Mouse (Mus musculus): ENCODE measurements around the gene Mllt3. TPM values are rescaled to one million over a fixed set of nuclear protein-coding genes. Genes with fewer than 3 reads are reported as not detected.
A peak's percentile ranks its signal among the peaks of the same experiment; 100 is the strongest.

Mllt3 gene
- polyA plus RNA-seq, 1 experiment from 2014 or later = 89.3 TPM

DNA sequence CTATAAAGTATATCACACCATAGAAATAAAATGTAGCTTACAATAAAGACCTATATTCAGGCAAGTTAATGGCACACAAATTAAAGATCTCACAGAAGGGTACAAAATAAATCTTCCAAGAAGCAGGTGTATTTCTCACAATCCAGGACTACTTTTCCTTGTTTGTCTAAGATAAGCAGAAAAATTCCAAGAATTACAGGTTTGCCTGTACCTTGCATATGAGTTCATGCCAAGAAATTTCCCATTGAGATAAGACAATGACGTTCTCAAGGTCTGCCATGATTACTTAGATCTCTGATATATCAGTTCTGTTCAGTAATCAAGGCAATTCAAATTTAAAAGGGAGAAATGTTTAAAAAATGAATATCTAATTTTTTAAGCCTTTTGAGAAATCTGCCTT is 272.9 kb downstream of the Mllt3 start:
- no peak for ATAC-seq (ENCODE audit: insufficient number of reproducible peaks, insufficient read depth, low FRiP score, low TSS enrichment, low read depth)
- H3K4me3 ChIP-seq = no peak overlapping the region
- no peaks in the 10 kb centered on the region for H3K36me3 ChIP-seq
- no peaks in the 10 kb centered on the region for H3K9me3 ChIP-seq
- H3K27me3 ChIP-seq = no peaks in the 10 kb centered on the region
- H3K9ac ChIP-seq = no peak overlapping the region
- H3K27ac ChIP-seq = no peak overlapping the region
- 92% methylated on average over 1 of the region's 1 CpGs for WGBS
- H3K4me1 ChIP-seq = no peaks in the 10 kb centered on the region
- no peak overlapping the region for H3K4me2 ChIP-seq

DNA sequence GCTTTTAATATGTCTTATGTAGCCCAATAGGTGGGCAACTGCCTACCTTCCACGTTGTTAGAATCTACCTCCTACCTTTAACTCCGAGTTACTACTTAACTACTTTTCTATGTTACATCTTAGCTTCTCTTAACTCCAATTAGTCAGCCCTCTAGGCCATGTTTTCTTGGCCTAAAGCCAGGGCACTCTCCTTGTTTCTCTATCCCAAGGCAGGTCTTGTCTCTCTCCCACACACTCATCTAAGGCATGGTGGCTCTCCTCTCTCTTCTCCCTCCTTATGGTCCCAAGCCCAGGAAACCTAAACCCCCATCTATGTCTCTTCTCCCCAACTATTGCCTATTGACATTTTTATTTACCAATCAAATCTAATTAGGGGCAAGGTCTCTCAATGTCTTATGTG is 273.5 kb downstream of the Mllt3 start:
- Histone ChIP-seq H3K4me3 (no peak overlapping the region), H3K9ac (no peak overlapping the region), H3K27ac (no peak overlapping the region), H3K4me2 (no peak overlapping the region), H3K36me3 (no peaks in the 10 kb centered on the region), H3K4me1 (no peaks in the 10 kb centered on the region), H3K9me3 (no peaks in the 10 kb centered on the region), H3K27me3 (no peaks in the 10 kb centered on the region)
- ATAC-seq (ENCODE audit: insufficient number of reproducible peaks, insufficient read depth, low FRiP score, low TSS enrichment, low read depth) = no peak
- 74% methylated on average over 2 of the region's 2 CpGs for WGBS

- H3K4me2 ChIP-seq = no peak overlapping the region
- H3K27ac ChIP-seq = no peak overlapping the region
- no peaks in the 10 kb centered on the region for H3K4me1 ChIP-seq
- no peaks in the 10 kb centered on the region for H3K27me3 ChIP-seq
- WGBS = 85% methylated on average over 6 of the region's 6 CpGs
- H3K4me3 ChIP-seq = no peak overlapping the region
- no peak for ATAC-seq (ENCODE audit: insufficient number of reproducible peaks, insufficient read depth, low FRiP score, low TSS enrichment, low read depth)
- H3K36me3 ChIP-seq = no peaks in the 10 kb centered on the region
- peaks cover 3% of the 10 kb centered on the region; the same call in 1 of the 2 replicates for H3K9me3 ChIP-seq
- no peak overlapping the region for H3K9ac ChIP-seq
Measured at GRCm38 (mm10) chr4:87759110-87759509, 274.1 kb downstream of the Mllt3 start.

- Histone ChIP-seq H3K9ac (no peak overlapping the region), H3K4me1 (peaks cover 11% of the 10 kb centered on the region; the same call in 1 of the 2 replicates), H3K27ac (no peak overlapping the region), H3K9me3 (peaks cover 3% of the 10 kb centered on the region; the same call in 1 of the 2 replicates), H3K4me2 (no peak overlapping the region), H3K4me3 (no peak overlapping the region), H3K27me3 (no peaks in the 10 kb centered on the region), H3K36me3 (no peaks in the 10 kb centered on the region)
- ATAC-seq (ENCODE audit: insufficient number of reproducible peaks, insufficient read depth, low FRiP score, low TSS enrichment, low read depth) = no peak
- 91% methylated on average over 2 of the region's 2 CpGs for WGBS
Measured at GRCm38 (mm10) chr4:87751515-87751864, 281.7 kb downstream of the Mllt3 start.

DNA sequence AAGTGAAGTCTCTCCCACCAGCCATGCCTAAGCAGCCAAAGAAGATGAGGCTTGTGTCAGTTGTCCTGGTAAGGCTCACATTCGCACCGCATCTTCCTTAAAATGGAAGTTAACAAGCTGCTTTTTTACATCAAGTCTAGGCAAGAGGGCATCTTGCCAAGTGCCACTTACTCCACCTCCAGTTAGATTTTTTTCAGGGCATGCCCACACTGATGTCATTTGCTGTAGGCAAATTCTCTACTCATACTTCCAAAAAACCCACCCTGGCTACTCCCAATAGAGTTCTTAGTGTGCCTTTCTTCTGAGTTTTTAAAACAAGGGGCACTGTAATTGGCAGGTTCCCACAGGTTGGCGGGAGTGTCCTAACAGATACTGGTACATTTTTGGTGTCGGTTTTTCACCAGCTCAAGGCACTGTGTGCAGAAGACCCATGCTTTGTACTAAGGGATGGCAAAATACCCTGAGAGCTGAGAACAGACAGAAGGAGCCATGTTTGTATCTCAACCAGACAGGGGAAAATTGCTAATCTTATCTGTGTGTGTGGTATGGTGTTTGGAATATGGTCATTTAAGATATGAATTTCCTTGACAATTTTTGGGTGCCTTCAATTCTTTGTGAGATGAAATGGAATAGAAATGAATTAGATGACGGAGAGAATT is 282.2 kb downstream of the Mllt3 start:
- 77% methylated on average over 5 of the region's 5 CpGs for WGBS

DNA sequence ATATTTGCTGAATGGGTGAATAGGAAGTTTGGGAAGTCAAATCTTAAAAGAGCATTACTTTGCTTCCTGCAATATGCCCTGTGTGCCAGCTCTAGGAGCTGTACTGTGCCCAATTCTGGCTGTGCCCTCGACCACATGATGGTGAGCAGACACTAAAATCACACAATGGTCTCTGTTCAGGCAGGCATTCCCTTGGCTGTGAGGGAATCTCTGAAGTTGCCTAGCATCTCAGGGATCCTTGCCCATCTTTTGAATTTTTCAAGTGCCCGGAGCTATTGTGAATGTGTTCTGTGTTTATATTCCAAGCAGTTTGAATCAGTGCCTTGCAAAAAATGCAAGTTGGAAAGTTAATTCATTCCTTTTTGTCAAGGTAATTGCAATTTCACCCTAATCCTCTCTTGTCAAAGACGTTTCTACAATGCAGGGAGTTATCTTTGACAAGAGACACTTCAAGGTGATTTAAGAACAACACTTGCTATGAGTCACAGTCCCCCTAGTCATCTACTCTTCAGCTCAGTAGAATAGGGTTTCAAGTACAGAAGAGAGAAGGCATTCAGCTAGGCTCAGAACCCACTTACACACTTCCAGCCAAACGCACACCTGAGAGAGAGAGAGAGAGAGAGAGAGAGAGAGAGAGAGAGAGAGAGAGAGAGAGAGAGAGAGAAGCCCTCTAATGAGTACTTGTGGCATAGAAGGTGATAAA is 283.5 kb downstream of the Mllt3 start:
- 31% methylated on average over 4 of the region's 4 CpGs for WGBS
- H3K9me3 ChIP-seq = peaks cover 3% of the 10 kb centered on the region; the same call in 1 of the 2 replicates
- no peak for ATAC-seq (ENCODE audit: insufficient number of reproducible peaks, insufficient read depth, low FRiP score, low TSS enrichment, low read depth)
- no peak overlapping the region; the same call in 1 of the 2 replicates for H3K27ac ChIP-seq
- no peak overlapping the region for H3K9ac ChIP-seq
- no peaks in the 10 kb centered on the region for H3K27me3 ChIP-seq
- H3K4me1 ChIP-seq = peaks cover 15% of the 10 kb centered on the region; the same call in 1 of the 2 replicates
- no peak overlapping the region for H3K4me3 ChIP-seq
- H3K36me3 ChIP-seq = no peaks in the 10 kb centered on the region
- H3K4me2 ChIP-seq = no peak overlapping the region

More for the DNA sequence above, 282.2 kb downstream of the Mllt3 start:
- peaks cover 11% of the 10 kb centered on the region; the same call in 1 of the 2 replicates for H3K4me1 ChIP-seq
- H3K4me3 ChIP-seq = no peak overlapping the region
- H3K36me3 ChIP-seq = no peaks in the 10 kb centered on the region
- H3K27me3 ChIP-seq = no peaks in the 10 kb centered on the region
- no peak overlapping the region for H3K4me2 ChIP-seq
- no peak overlapping the region for H3K9ac ChIP-seq
- ATAC-seq (ENCODE audit: insufficient number of reproducible peaks, insufficient read depth, low FRiP score, low TSS enrichment, low read depth) = no peak
- peaks cover 3% of the 10 kb centered on the region; the same call in 1 of the 2 replicates for H3K9me3 ChIP-seq
- H3K27ac ChIP-seq = peak overlapping the region; percentile 51; the same call in 1 of the 2 replicates

DNA sequence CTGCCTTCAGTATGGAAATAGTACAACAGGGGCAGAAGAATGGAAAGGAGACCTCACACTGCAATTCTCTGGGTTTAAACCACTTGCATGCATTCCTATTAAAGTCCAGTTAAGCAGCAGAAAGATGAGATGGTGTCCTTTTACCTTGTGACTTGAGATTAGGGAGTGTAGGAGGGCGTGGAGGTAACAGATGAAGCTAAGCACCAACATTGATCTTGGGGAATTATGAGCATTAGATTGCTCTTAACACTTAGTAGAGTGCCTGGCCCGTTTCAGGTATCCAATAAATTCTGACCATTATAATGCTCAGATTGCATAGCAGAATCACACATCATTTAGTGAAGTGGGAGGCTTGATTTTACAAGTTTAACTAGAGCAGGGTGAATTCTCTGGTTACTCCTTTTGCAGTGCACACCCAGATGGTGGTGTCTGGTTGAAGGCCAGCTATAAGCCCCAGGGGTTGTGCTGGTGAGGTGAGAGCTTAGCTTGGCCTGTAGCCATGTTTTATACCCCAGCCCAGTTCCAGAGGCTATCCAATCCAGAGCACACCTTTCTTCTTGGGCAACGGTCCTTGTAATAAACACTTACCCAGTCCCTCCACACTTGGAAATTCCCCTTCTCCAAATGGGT is 288.0 kb downstream of the Mllt3 start:
- 0 out of 2 replicates have a peak, but pooled peaks cover 9% of the 10 kb centered on the region for H3K4me1 ChIP-seq
- no peak for ATAC-seq (ENCODE audit: insufficient number of reproducible peaks, insufficient read depth, low FRiP score, low TSS enrichment, low read depth)
- no peaks in the 10 kb centered on the region for H3K9me3 ChIP-seq
- no peaks in the 10 kb centered on the region for H3K27me3 ChIP-seq
- H3K4me2 ChIP-seq = no peak overlapping the region
- no peak overlapping the region for H3K4me3 ChIP-seq
- H3K9ac ChIP-seq = no peak overlapping the region
- H3K27ac ChIP-seq = no peak overlapping the region
- 74% methylated on average over 3 of the region's 3 CpGs for WGBS
- no peaks in the 10 kb centered on the region for H3K36me3 ChIP-seq

DNA sequence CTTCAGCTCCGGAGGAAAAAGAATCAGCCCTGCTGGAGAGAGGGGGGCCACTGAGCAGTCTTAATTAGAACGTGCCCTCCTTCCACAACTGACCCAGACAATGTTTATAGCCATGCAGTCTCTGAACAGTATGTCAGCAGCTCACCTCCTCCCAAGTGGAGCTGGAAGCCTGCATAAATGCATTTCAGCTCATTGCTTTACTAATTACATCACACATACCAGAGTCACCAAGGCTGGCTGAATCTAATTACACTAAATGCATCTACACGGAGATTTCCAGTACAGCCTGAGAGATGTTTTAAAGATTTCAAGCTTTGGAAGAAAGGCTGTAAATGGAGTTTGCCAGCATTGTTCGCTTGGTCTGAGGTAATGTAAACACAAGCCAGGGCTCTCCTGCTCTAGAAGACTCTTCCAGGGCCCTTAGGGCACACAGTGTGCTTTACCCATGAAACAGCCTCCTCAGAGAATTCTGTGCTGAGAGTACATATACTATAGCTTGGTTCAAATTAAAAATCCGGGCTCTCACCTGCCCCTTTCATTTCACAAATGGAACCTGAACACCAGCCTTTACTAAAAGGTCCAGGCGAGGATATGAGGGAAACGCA is 293.5 kb downstream of the Mllt3 start:
- H3K4me2 ChIP-seq = no peak overlapping the region
- peak overlapping the region; percentile 28; the same call in 1 of the 2 replicates for H3K27ac ChIP-seq
- no peaks in the 10 kb centered on the region for H3K36me3 ChIP-seq
- H3K4me3 ChIP-seq = no peak overlapping the region
- H3K27me3 ChIP-seq = no peaks in the 10 kb centered on the region; the same call in 1 of the 2 replicates
- no peaks in the 10 kb centered on the region for H3K9me3 ChIP-seq
- H3K4me1 ChIP-seq = peaks cover 17% of the 10 kb centered on the region
- H3K9ac ChIP-seq = no peak overlapping the region
- 34% methylated on average over 7 of the region's 7 CpGs for WGBS
- no peak for ATAC-seq (ENCODE audit: insufficient number of reproducible peaks, insufficient read depth, low FRiP score, low TSS enrichment, low read depth)

DNA sequence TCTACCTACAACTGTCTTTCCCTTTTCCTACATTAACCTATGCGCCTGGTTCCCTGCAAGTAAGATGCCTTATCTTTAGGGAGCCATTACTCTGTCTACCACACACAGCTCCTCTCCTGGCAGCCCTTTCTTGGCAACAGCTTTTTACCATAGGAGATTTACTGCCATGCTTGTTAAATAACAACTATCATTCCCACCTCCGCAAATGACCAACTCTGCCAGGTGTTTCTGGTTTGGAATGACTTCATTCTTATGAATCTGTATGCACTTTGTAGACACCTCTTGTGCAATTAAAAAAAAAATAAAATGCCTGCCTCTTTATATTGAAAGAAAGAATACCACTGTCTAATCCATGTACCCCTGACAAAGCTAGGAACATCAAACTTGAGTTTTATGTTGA is 294.1 kb downstream of the Mllt3 start:
- 81% methylated on average over 2 of the region's 2 CpGs for WGBS

DNA sequence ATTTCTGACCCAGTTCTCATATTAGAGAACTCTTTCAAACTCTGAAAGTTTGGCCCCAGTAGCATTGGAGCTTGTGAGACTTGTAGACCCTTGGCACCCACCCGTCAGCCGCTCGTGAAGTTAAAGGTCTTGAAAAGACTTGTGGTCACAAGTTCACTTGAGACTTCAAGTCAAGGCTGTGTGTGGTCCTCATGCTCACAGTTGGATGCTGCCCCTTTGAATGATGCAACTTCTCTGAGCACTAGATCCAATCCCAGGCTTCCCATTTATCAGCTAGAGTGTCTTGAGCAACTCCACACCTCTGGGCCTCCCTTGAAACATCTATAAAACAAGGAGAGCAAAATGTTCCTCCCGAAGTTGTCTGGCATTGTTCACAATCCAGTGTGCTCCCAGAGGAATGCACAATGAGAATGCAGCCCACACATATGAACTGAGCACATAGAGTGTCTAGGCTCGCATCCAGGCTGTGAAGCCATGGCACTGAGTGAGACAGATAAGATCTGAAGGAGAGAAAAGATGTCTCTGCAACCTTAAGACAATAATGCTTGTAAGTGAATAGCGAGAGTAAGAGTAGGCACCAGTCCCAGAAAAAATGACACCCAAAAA is 295.9 kb downstream of the Mllt3 start:
- Histone ChIP-seq H3K27ac (no peak overlapping the region), H3K9me3 (no peaks in the 10 kb centered on the region), H3K9ac (no peak overlapping the region), H3K4me2 (no peak overlapping the region), H3K36me3 (no peaks in the 10 kb centered on the region), H3K4me1 (peaks cover 23% of the 10 kb centered on the region), H3K4me3 (no peak overlapping the region), H3K27me3 (no peaks in the 10 kb centered on the region; the same call in 1 of the 2 replicates)
- WGBS = 84% methylated on average over 6 of the region's 6 CpGs
- no peak for ATAC-seq (ENCODE audit: insufficient number of reproducible peaks, insufficient read depth, low FRiP score, low TSS enrichment, low read depth)

More for the DNA sequence above, 294.1 kb downstream of the Mllt3 start:
- H3K4me3 ChIP-seq = no peak overlapping the region
- H3K4me1 ChIP-seq = peaks cover 17% of the 10 kb centered on the region
- no peak overlapping the region for H3K9ac ChIP-seq
- no peaks in the 10 kb centered on the region; the same call in 1 of the 2 replicates for H3K27me3 ChIP-seq
- no peak for ATAC-seq (ENCODE audit: insufficient number of reproducible peaks, insufficient read depth, low FRiP score, low TSS enrichment, low read depth)
- no peaks in the 10 kb centered on the region for H3K9me3 ChIP-seq
- no peaks in the 10 kb centered on the region for H3K36me3 ChIP-seq
- H3K27ac ChIP-seq = no peak overlapping the region
- no peak overlapping the region for H3K4me2 ChIP-seq

- ATAC-seq (ENCODE audit: insufficient number of reproducible peaks, insufficient read depth, low FRiP score, low TSS enrichment, low read depth) = no peak
- H3K27ac ChIP-seq = no peak overlapping the region
- H3K4me3 ChIP-seq = no peak overlapping the region
- H3K36me3 ChIP-seq = no peaks in the 10 kb centered on the region
- no peak overlapping the region for H3K9ac ChIP-seq
- H3K4me2 ChIP-seq = no peak overlapping the region
- peaks cover 25% of the 10 kb centered on the region for H3K4me1 ChIP-seq
- no peaks in the 10 kb centered on the region; the same call in 1 of the 2 replicates for H3K27me3 ChIP-seq
- H3K9me3 ChIP-seq = no peaks in the 10 kb centered on the region
- 45% methylated on average over 3 of the region's 3 CpGs for WGBS
Measured at GRCm38 (mm10) chr4:87736779-87737178, 296.4 kb downstream of the Mllt3 start.

Measured in embryonic facial prominence, embryonic 13.5 days (tissue).